Mouse (Mus musculus): ENCODE results near the gene Gtse1. TPM values are rescaled to one million over a fixed set of nuclear protein-coding genes. Genes with fewer than 3 reads are reported as not detected.

Gene Gtse1
- polyA plus RNA-seq, 1 experiment from 2014 or later = 18.9 TPM

DNA sequence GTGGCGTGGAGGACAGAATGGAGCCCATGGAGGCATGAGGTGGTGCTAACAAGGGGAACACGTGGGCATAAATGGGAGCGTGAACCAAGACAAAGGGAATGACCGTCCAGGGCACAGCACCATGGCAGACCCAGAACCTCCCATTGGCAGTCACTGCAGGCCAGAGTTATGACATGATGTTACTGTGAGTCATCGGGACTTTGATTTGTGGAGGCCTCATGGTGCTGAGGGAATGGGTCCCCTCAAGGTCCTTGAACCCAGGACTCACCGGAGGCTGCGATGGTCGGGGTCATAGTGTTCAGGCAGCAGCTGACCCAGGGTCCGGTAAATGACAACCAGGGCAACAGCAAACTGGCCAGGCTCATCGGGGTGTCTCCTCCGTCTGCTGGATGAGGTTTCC, 62.3 kb downstream of the Gtse1 start:
- 91% methylated on average over 10 of the region's 11 CpGs for WGBS
- H3K27ac ChIP-seq (replicated peaks; ENCODE audit: low read depth, low read length) = no peak overlapping the region
- H3K9ac ChIP-seq (ENCODE audit: low read depth, low read length) = no peak overlapping the region
- no peak for DNase-seq (ENCODE audit: low spot score)
- no peaks in the 10 kb centered on the region for H3K27me3 ChIP-seq (replicated peaks; ENCODE audit: control insufficient read depth, insufficient read depth, low read length)
- no peak overlapping the region for H3K4me2 ChIP-seq (ENCODE audit: low read depth, low read length)
- no peak for ATAC-seq (ENCODE audit: low read depth)
- H3K4me1 ChIP-seq (ENCODE audit: control insufficient read depth, insufficient read depth, low read length) = no peaks in the 10 kb centered on the region
- no peaks in the 10 kb centered on the region for H3K9me3 ChIP-seq (ENCODE audit: control insufficient read depth, low read length)
- H3K4me3 ChIP-seq (ENCODE audit: low read depth, low read length) = no peak overlapping the region
- H3K36me3 ChIP-seq (ENCODE audit: control insufficient read depth, insufficient read depth, low read length) = no peaks in the 10 kb centered on the region

Other genes starting within 250 kb of the Gtse1 start
- 3.5 and 6.0 TPM in 2 replicates for gene Ppara, start 124.8 kb upstream of the Gtse1 start, polyA plus RNA-seq (2014; fragmentation: Nextera tagmentation; extraction: Ambion mirVana)
- 30.6 and 33.4 TPM in 2 replicates for gene Cdpf1, start 48.0 kb upstream of the Gtse1 start, polyA plus RNA-seq (2014; fragmentation: Nextera tagmentation; extraction: Ambion mirVana)
- 0.26 and 0.31 TPM in 2 replicates for gene Pkdrej, start 38.0 kb upstream of the Gtse1 start, polyA plus RNA-seq (2014; fragmentation: Nextera tagmentation; extraction: Ambion mirVana)
- 5.0 and 6.1 TPM in 2 replicates for gene Ttc38, start 27.4 kb upstream of the Gtse1 start, polyA plus RNA-seq (2014; fragmentation: Nextera tagmentation; extraction: Ambion mirVana)
- gene Trmu, start 19.6 kb downstream of the Gtse1 start, polyA plus RNA-seq (2014; fragmentation: Nextera tagmentation; extraction: Ambion mirVana) = 32.4 and 32.7 TPM in 2 replicates
- 5.5 TPM in 2 replicates for gene Celsr1, start 174.0 kb downstream of the Gtse1 start, polyA plus RNA-seq (2014; fragmentation: Nextera tagmentation; extraction: Ambion mirVana)
- gene Gramd4, start 197.9 kb downstream of the Gtse1 start, polyA plus RNA-seq (2014; fragmentation: Nextera tagmentation; extraction: Ambion mirVana) = 7.6 and 10.8 TPM in 2 replicates

Data from embryonic facial prominence, embryonic 14.5 days (tissue).